Mouse (Mus musculus): ENCODE data around the gene Ptprg. TPM values are rescaled to one million over a fixed set of nuclear protein-coding genes. Genes with fewer than 3 reads are reported as not detected.

Gene Ptprg
- polyA plus RNA-seq, 1 experiment from 2014 or later = 1.5 TPM

DNA sequence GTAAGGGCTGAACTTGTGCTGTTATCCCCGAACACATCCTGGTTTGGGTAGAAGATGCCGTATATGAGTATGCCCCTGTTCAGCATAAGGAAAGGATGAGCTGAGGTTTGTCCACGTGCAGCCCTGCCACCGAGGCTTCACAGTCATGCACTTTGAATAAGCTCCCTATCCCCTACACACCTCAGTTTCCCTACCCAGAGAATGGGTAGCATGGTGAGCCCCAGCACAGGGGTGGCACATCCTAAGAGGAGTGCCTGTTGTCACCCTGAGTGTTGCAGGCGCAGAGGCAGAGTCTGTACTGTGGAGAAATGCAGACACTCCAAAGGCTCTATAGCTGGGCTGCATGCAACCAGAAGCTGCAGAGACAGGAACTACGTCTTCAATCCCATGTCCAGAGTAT is 599.4 kb downstream of the Ptprg start:
- Histone ChIP-seq H3K9me3 (replicated peaks; ENCODE audit: control insufficient read depth, low read length) (no peaks in the 10 kb centered on the region), H3K27me3 (ENCODE audit: control insufficient read depth, insufficient read depth, low read depth, low read length) (no peaks in the 10 kb centered on the region), H3K4me2 (ENCODE audit: low read depth, low read length) (no peak overlapping the region), H3K36me3 (ENCODE audit: control insufficient read depth, insufficient read depth) (no peaks in the 10 kb centered on the region), H3K27ac (ENCODE audit: low read length) (no peak overlapping the region), H3K4me1 (ENCODE audit: control insufficient read depth, low read depth, low read length) (no peaks in the 10 kb centered on the region), H3K4me3 (ENCODE audit: low read depth, low read length) (no peak overlapping the region), H3K9ac (ENCODE audit: low read depth, low read length) (no peak overlapping the region)
- WGBS (ENCODE audit: insufficient replicate concordance) = 68% methylated on average over 6 of the region's 6 CpGs
- ATAC-seq (ENCODE audit: low read depth) = no peak

- H3K27ac ChIP-seq (ENCODE audit: low read length) = no peak overlapping the region
- ATAC-seq (ENCODE audit: low read depth) = no peak
- no peak overlapping the region for H3K4me2 ChIP-seq (ENCODE audit: low read depth, low read length)
- no peaks in the 10 kb centered on the region for H3K36me3 ChIP-seq (ENCODE audit: control insufficient read depth, insufficient read depth)
- WGBS (ENCODE audit: insufficient replicate concordance) = 78% methylated on average over 13 of the region's 13 CpGs
- H3K4me1 ChIP-seq (ENCODE audit: control insufficient read depth, low read depth, low read length) = no peaks in the 10 kb centered on the region
- H3K9ac ChIP-seq (ENCODE audit: low read depth, low read length) = no peak overlapping the region
- H3K4me3 ChIP-seq (ENCODE audit: low read depth, low read length) = no peak overlapping the region
- H3K27me3 ChIP-seq (ENCODE audit: control insufficient read depth, insufficient read depth, low read depth, low read length) = no peaks in the 10 kb centered on the region
- no peaks in the 10 kb centered on the region for H3K9me3 ChIP-seq (replicated peaks; ENCODE audit: control insufficient read depth, low read length)
Measured at GRCm38 (mm10) chr14:12153599-12153998, 600.3 kb downstream of the Ptprg start.

DNA sequence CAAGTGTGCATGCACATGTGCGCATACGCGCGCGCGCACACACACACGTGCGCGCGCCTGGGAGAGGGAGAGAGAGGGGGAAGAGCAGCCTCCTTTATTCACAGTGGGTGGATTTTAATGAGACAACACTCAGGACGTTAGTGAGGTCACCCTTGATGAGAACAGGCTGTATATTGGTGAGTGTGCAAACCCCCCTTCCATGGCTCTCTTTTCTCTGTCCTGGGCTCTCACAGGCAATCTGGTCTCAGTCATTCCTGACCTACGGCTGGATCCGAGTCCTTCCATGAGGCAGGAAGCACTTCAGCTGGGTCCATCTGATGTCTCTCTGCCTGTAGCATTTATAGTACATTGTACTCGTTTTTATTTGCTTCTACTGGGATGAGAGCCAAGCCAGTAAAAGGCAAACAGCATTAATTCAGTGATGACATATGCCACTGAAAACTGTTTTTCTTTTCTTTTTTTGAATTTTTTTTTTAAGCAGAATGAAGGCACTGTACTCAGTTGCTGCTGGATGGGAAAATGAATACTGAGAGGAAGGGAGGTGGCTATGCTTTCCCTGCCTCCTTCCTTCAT is 608.5 kb downstream of the Ptprg start:
- H3K4me1 ChIP-seq (ENCODE audit: control insufficient read depth, low read depth, low read length) = no peaks in the 10 kb centered on the region; the same call in 1 of the 2 replicates
- H3K4me2 ChIP-seq (ENCODE audit: low read depth, low read length) = no peak overlapping the region
- no peaks in the 10 kb centered on the region for H3K9me3 ChIP-seq (replicated peaks; ENCODE audit: control insufficient read depth, low read length)
- H3K27ac ChIP-seq (ENCODE audit: low read length) = no peak overlapping the region
- WGBS (ENCODE audit: insufficient replicate concordance) = 72% methylated on average over 14 of the region's 14 CpGs
- no peak for ATAC-seq (ENCODE audit: low read depth)
- H3K4me3 ChIP-seq (ENCODE audit: low read depth, low read length) = no peak overlapping the region
- H3K36me3 ChIP-seq (ENCODE audit: control insufficient read depth, insufficient read depth) = no peaks in the 10 kb centered on the region
- H3K9ac ChIP-seq (ENCODE audit: low read depth, low read length) = no peak overlapping the region
- H3K27me3 ChIP-seq (ENCODE audit: control insufficient read depth, insufficient read depth, low read depth, low read length) = no peaks in the 10 kb centered on the region

DNA sequence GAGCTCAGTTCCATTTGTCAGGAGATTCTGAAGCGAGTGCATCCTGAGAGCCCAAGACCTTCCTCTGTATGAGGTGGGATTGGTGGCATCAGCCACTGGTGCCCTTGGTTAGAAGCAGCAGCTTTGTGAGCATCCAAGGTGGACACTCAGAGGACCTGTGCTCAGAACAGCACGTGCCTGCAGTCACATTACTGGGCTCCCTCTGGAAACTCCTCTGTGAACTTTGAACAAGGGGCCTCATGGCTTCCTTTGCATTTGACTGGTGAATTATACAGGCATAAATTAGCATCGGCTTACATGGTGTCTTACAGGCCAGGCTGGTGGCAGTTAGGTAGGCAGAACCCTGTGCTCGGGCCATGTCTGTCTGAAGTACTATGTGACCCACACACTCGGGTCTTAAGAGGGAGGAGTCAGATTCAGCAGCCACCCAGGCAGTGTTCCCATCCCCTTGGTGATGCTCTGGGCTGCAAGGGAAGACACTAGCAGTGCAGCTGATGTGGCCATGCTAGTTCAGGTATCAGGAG is 609.1 kb downstream of the Ptprg start:
- H3K9ac ChIP-seq (ENCODE audit: low read depth, low read length) = no peak overlapping the region
- ATAC-seq (ENCODE audit: low read depth) = no peak
- H3K4me1 ChIP-seq (ENCODE audit: control insufficient read depth, low read depth, low read length) = no peaks in the 10 kb centered on the region; the same call in 1 of the 2 replicates
- WGBS (ENCODE audit: insufficient replicate concordance) = 51% methylated on average over 5 of the region's 5 CpGs
- no peak overlapping the region for H3K4me3 ChIP-seq (ENCODE audit: low read depth, low read length)
- no peak overlapping the region for H3K27ac ChIP-seq (ENCODE audit: low read length)
- H3K4me2 ChIP-seq (ENCODE audit: low read depth, low read length) = no peak overlapping the region
- H3K36me3 ChIP-seq (ENCODE audit: control insufficient read depth, insufficient read depth) = no peaks in the 10 kb centered on the region
- no peaks in the 10 kb centered on the region for H3K27me3 ChIP-seq (ENCODE audit: control insufficient read depth, insufficient read depth, low read depth, low read length)
- H3K9me3 ChIP-seq (replicated peaks; ENCODE audit: control insufficient read depth, low read length) = no peaks in the 10 kb centered on the region

- H3K4me3 ChIP-seq (ENCODE audit: low read depth, low read length) = no peak overlapping the region
- no peaks in the 10 kb centered on the region for H3K36me3 ChIP-seq (ENCODE audit: control insufficient read depth, insufficient read depth)
- no peaks in the 10 kb centered on the region; the same call in 1 of the 2 replicates for H3K4me1 ChIP-seq (ENCODE audit: control insufficient read depth, low read depth, low read length)
- no peaks in the 10 kb centered on the region for H3K27me3 ChIP-seq (ENCODE audit: control insufficient read depth, insufficient read depth, low read depth, low read length)
- no peak for ATAC-seq (ENCODE audit: low read depth)
- no peak overlapping the region for H3K27ac ChIP-seq (ENCODE audit: low read length)
- no peak overlapping the region for H3K4me2 ChIP-seq (ENCODE audit: low read depth, low read length)
- 52% methylated on average over 4 of the region's 4 CpGs for WGBS (ENCODE audit: insufficient replicate concordance)
- H3K9ac ChIP-seq (ENCODE audit: low read depth, low read length) = no peak overlapping the region
- H3K9me3 ChIP-seq (replicated peaks; ENCODE audit: control insufficient read depth, low read length) = no peaks in the 10 kb centered on the region
Measured at GRCm38 (mm10) chr14:12163196-12163595, 609.9 kb downstream of the Ptprg start.

DNA sequence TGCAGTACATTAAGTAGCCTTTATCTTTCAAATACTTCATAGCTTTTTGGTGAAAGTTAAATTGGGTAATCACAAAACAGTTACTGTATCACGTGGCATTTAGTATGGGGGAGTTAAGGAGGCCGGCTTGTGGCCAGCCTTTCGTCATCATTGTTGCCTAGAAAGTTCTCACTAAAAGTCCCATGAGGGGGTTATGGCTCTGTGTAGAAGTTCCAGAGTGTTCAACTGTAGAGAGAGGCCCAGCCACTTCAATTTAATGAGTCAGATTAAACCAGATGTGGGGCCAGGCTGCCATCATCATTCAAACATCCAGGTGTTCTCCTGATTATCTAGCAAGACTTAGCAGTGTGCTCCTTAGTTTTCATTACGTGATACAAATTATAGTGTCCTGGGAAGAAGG is 613.9 kb downstream of the Ptprg start:
- Histone ChIP-seq H3K27ac (ENCODE audit: low read length) (no peak overlapping the region), H3K4me1 (ENCODE audit: control insufficient read depth, low read depth, low read length) (no peaks in the 10 kb centered on the region; the same call in 1 of the 2 replicates), H3K4me3 (ENCODE audit: low read depth, low read length) (no peak overlapping the region), H3K4me2 (ENCODE audit: low read depth, low read length) (no peak overlapping the region), H3K36me3 (ENCODE audit: control insufficient read depth, insufficient read depth) (no peaks in the 10 kb centered on the region), H3K9ac (ENCODE audit: low read depth, low read length) (no peak overlapping the region), H3K27me3 (ENCODE audit: control insufficient read depth, insufficient read depth, low read depth, low read length) (no peaks in the 10 kb centered on the region), H3K9me3 (replicated peaks; ENCODE audit: control insufficient read depth, low read length) (no peaks in the 10 kb centered on the region)
- 57% methylated on average over 4 of the region's 4 CpGs for WGBS (ENCODE audit: insufficient replicate concordance)
- no peak for ATAC-seq (ENCODE audit: low read depth)

DNA sequence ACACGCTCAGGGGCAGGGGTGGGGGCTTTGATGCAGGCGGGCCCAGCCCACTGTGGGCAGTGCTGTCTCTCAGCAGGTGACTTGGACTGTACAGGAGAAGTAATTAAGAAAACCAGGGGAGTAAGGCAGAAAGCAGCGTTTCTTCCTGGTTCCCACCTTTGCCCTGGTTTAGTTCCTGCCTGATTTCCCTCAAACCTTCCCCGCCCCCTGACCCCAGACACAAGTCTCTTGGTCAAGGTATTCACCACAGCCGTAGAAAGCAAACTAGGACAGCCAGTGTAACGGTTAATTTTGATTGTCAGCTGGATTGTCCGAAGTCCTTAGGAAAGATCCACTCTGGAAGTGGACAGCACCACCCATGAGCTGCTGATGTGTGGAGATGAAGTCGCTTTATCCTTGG is 614.3 kb downstream of the Ptprg start:
- Histone ChIP-seq H3K9ac (ENCODE audit: low read depth, low read length) (no peak overlapping the region), H3K4me2 (ENCODE audit: low read depth, low read length) (no peak overlapping the region), H3K27me3 (ENCODE audit: control insufficient read depth, insufficient read depth, low read depth, low read length) (no peaks in the 10 kb centered on the region), H3K9me3 (replicated peaks; ENCODE audit: control insufficient read depth, low read length) (no peaks in the 10 kb centered on the region), H3K36me3 (ENCODE audit: control insufficient read depth, insufficient read depth) (no peaks in the 10 kb centered on the region), H3K4me3 (ENCODE audit: low read depth, low read length) (no peak overlapping the region), H3K4me1 (ENCODE audit: control insufficient read depth, low read depth, low read length) (no peaks in the 10 kb centered on the region), H3K27ac (ENCODE audit: low read length) (no peak overlapping the region)
- WGBS (ENCODE audit: insufficient replicate concordance) = 67% methylated on average over 8 of the region's 8 CpGs
- ATAC-seq (ENCODE audit: low read depth) = no peak

DNA sequence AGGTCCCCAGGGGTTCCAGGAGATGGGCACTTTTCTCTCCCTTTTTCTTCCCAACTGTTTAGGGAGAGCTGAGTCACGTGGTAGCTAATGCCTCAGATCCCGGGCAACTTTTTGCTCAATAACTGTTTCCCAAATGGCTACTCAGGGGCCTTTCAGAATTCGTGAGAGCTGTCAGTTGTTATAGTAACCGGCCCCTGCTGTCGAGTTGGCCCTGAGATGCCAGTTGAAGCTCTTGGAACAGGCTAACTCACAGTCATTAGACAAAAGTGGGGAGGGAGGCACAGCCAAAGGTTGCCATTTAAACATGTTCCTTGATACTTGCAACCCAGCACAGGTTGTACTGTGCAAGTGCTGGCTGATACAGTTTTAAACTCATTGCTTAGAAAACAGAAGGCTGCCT is 624.1 kb downstream of the Ptprg start:
- 30% methylated on average over 5 of the region's 5 CpGs for WGBS (ENCODE audit: insufficient replicate concordance)
- no peaks in the 10 kb centered on the region for H3K27me3 ChIP-seq (ENCODE audit: control insufficient read depth, insufficient read depth, low read depth, low read length)
- no peak overlapping the region for H3K4me3 ChIP-seq (ENCODE audit: low read depth, low read length)
- no peaks in the 10 kb centered on the region for H3K36me3 ChIP-seq (ENCODE audit: control insufficient read depth, insufficient read depth)
- no peak overlapping the region for H3K27ac ChIP-seq (ENCODE audit: low read length)
- no peak overlapping the region for H3K9ac ChIP-seq (ENCODE audit: low read depth, low read length)
- no peak for ATAC-seq (ENCODE audit: low read depth)
- no peak overlapping the region for H3K4me2 ChIP-seq (ENCODE audit: low read depth, low read length)
- no peaks in the 10 kb centered on the region for H3K9me3 ChIP-seq (replicated peaks; ENCODE audit: control insufficient read depth, low read length)
- H3K4me1 ChIP-seq (ENCODE audit: control insufficient read depth, low read depth, low read length) = no peaks in the 10 kb centered on the region

DNA sequence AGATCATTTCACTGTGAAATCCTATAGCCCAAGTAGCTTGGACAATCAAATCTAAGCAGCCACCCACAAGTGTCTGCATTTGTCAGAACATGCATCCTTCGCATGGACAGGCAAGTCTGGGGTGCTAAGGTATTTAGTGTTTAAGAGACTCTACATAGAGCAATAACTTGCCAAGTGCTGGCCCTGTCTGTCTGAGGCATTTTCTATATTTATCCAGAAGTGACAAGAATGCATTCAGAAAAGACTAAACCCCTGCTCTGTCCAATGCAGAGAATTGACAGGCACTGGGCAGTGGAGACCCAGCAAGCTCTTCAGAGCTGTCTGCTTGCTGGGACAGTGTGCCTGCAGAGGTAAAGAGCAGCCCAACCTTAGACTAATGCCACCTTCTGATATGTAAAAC is 625.3 kb downstream of the Ptprg start:
- no peaks in the 10 kb centered on the region for H3K9me3 ChIP-seq (replicated peaks; ENCODE audit: control insufficient read depth, low read length)
- H3K27ac ChIP-seq (ENCODE audit: low read length) = no peak overlapping the region
- no peaks in the 10 kb centered on the region for H3K36me3 ChIP-seq (ENCODE audit: control insufficient read depth, insufficient read depth)
- no peak overlapping the region for H3K9ac ChIP-seq (ENCODE audit: low read depth, low read length)
- H3K27me3 ChIP-seq (ENCODE audit: control insufficient read depth, insufficient read depth, low read depth, low read length) = no peaks in the 10 kb centered on the region
- H3K4me1 ChIP-seq (ENCODE audit: control insufficient read depth, low read depth, low read length) = no peaks in the 10 kb centered on the region
- ATAC-seq (ENCODE audit: low read depth) = no peak
- H3K4me2 ChIP-seq (ENCODE audit: low read depth, low read length) = no peak overlapping the region
- no peak overlapping the region for H3K4me3 ChIP-seq (ENCODE audit: low read depth, low read length)
- WGBS (ENCODE audit: insufficient replicate concordance) = 67% methylated on average over 1 of the region's 1 CpGs
